In the genomic region with DNA sequence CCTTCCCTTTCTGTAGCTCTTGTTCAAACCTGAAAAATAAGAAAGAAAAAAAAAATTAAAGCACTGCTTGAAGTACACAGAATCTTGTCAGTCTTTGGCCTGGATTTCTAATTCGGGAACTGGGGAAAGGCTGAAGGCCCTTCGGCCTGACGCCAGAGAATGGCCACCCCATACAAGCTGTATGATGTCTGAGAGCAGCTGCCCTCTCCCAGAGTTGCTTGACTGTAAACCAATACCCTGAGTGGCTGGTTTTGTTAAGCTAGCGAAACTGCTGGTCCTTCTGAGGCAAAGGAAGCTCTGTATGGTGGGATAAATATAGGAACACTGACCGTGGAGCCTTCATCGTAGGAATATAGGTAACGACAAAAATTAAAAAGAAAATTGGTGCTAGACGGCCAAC, we compare ENCODE assay signal across 20 mouse cellular contexts. TPM values are rescaled to one million over a fixed set of nuclear protein-coding genes. Genes with fewer than 3 reads are reported as not detected.
DNase-seq lines count a peak whose midpoint lies in the region; ATAC-seq lines count a peak whose summit lies in the region.
"Had no signal": no experiment of that assay in that cellular context is flagged by ENCODE, and none has a peak within 500 bp of the region (broad histone marks: within the 10 kb centered on the region; RNA-seq: fewer than 3 reads in every experiment).

No protein-coding gene starts in this region.

- H3K9me3 ChIP-seq in heart, embryonic 10.5 days = no peaks in the 10 kb centered on the region
- H3K9me3 ChIP-seq in limb, embryonic 15.5 days = no peaks in the 10 kb centered on the region
- H3K9me3 ChIP-seq in forebrain, embryonic 14.5 days (replicated peaks; ENCODE audit: control insufficient read depth, low read length) = no peaks in the 10 kb centered on the region
- H3K9me3 ChIP-seq: embryonic facial prominence, embryonic 13.5 days; forebrain, embryonic 10.5 days; forebrain, embryonic 15.5 days; hindbrain, embryonic 12.5 days had no signal

- peak; percentile 56 for DNase-seq in heart, adult 11 months
- DNase-seq in heart, embryonic 10.5 days (ENCODE audit: low spot score) = no peak
- DNase-seq in gastrocnemius, adult 8-10 months (ENCODE audit: low spot score in 2 of 2) = peak; percentile 59 to 79
- no peak for DNase-seq in spleen, postnatal 14 days (ENCODE audit: low spot score in 2 of 2)
- DNase-seq in forebrain, embryonic 14.5 days (ENCODE audit: low spot score) = no peak
- DNase-seq: adrenal gland, postnatal 10 days; cerebellum, adult 11-12 months; cerebellum, adult 9-10 months; cerebellum, postnatal 25 days; heart, postnatal 10 days; heart, postnatal 4 days had no signal

- H3K4me1 ChIP-seq in heart, embryonic 10.5 days = peaks cover 18% of the 10 kb centered on the region
- H3K4me1 ChIP-seq in limb, embryonic 15.5 days = no peaks in the 10 kb centered on the region
- H3K4me1 ChIP-seq in forebrain, embryonic 14.5 days (ENCODE audit: control insufficient read depth, insufficient read depth, low read length) = no peaks in the 10 kb centered on the region
- H3K4me1 ChIP-seq: embryonic facial prominence, embryonic 13.5 days; forebrain, embryonic 10.5 days; forebrain, embryonic 15.5 days; hindbrain, embryonic 12.5 days had no signal

- no peak overlapping the region for H3K4me2 ChIP-seq in limb, embryonic 15.5 days
- no peak overlapping the region for H3K4me2 ChIP-seq in forebrain, embryonic 14.5 days (ENCODE audit: low read length)
- H3K4me2 ChIP-seq: embryonic facial prominence, embryonic 13.5 days; forebrain, embryonic 15.5 days; hindbrain, embryonic 12.5 days had no signal

- H3K9ac ChIP-seq in limb, embryonic 15.5 days = no peak overlapping the region
- no peak overlapping the region for H3K9ac ChIP-seq in forebrain, embryonic 14.5 days (ENCODE audit: low read length)
- H3K9ac ChIP-seq: embryonic facial prominence, embryonic 13.5 days; forebrain, embryonic 15.5 days; hindbrain, embryonic 12.5 days had no signal

- no peaks in the 10 kb centered on the region for H3K36me3 ChIP-seq in heart, embryonic 10.5 days
- no peaks in the 10 kb centered on the region for H3K36me3 ChIP-seq in limb, embryonic 15.5 days
- no peaks in the 10 kb centered on the region for H3K36me3 ChIP-seq in forebrain, embryonic 14.5 days (ENCODE audit: control insufficient read depth, insufficient read depth, low read length)
- H3K36me3 ChIP-seq: embryonic facial prominence, embryonic 13.5 days; forebrain, embryonic 10.5 days; forebrain, embryonic 15.5 days; hindbrain, embryonic 12.5 days had no signal

- 0 out of 2 replicates have a peak, but pooled peaks have one; percentile 58 for ATAC-seq in limb, embryonic 15.5 days (ENCODE audit: insufficient number of reproducible peaks, low FRiP score, low TSS enrichment, low read depth)
- no peak for ATAC-seq in cerebellum, adult (ENCODE audit: insufficient number of reproducible peaks, low FRiP score, low TSS enrichment)
- no peak for ATAC-seq in forebrain, embryonic 14.5 days
- ATAC-seq: forebrain, embryonic 15.5 days; hindbrain, embryonic 16.5 days; inflammation-experienced regulatory T-cells, adult 6 months had no signal

- H3K27me3 ChIP-seq in heart, embryonic 10.5 days (ENCODE audit: insufficient read depth, poor library complexity, severe bottlenecking) = no peaks in the 10 kb centered on the region
- H3K27me3 ChIP-seq in limb, embryonic 15.5 days = no peaks in the 10 kb centered on the region
- no peaks in the 10 kb centered on the region for H3K27me3 ChIP-seq in forebrain, embryonic 14.5 days (replicated peaks; ENCODE audit: control insufficient read depth, insufficient read depth, low read length)
- H3K27me3 ChIP-seq: embryonic facial prominence, embryonic 13.5 days; forebrain, embryonic 15.5 days; hindbrain, embryonic 12.5 days had no signal

- no peak overlapping the region for H3K27ac ChIP-seq in heart, embryonic 10.5 days
- H3K27ac ChIP-seq in limb, embryonic 15.5 days = no peak overlapping the region
- H3K27ac ChIP-seq in forebrain, embryonic 14.5 days (ENCODE audit: low read depth, low read length) = no peak overlapping the region
- H3K27ac ChIP-seq: embryonic facial prominence, embryonic 13.5 days; forebrain, embryonic 10.5 days; forebrain, embryonic 15.5 days; hindbrain, embryonic 12.5 days had no signal

- H3K4me3 ChIP-seq in heart, embryonic 10.5 days = no peak overlapping the region
- no peak overlapping the region for H3K4me3 ChIP-seq in limb, embryonic 15.5 days
- H3K4me3 ChIP-seq in forebrain, embryonic 14.5 days (ENCODE audit: low read depth, low read length) = no peak overlapping the region
- H3K4me3 ChIP-seq: embryonic facial prominence, embryonic 13.5 days; erythroblast, embryonic 14.5 days; forebrain, embryonic 10.5 days; forebrain, embryonic 15.5 days; hindbrain, embryonic 12.5 days had no signal

- 86% methylated on average over 8 of the region's 8 CpGs for WGBS in heart, embryonic 10.5 days
- 79% methylated on average over 8 of the region's 8 CpGs for WGBS in limb, embryonic 15.5 days
- WGBS in forebrain, embryonic 14.5 days = 92% methylated on average over 8 of the region's 8 CpGs

RNA-seq across cellular contexts. Expression of a gene that starts 43.2 kb away (rescaled TPM):
- 0.75 and 1.7 TPM in 2 replicates for polyA plus RNA-seq in heart, embryonic 10.5 days (2016; fragmentation: Nextera tagmentation; extraction: Ambion mirVana)
- 1,000 to 10,000 TPM; 6,560 to 8,442 (median 7,482) TPM for total RNA-seq in gastrocnemius, adult 8-10 months (2022)
- polyA plus RNA-seq in limb, embryonic 15.5 days (2015; fragmentation: Nextera tagmentation; extraction: Ambion mirVana) = 99.9 and 271 TPM in 2 replicates
- 3.6 and 5.6 TPM in 2 replicates for polyA plus RNA-seq in forebrain, embryonic 14.5 days (2014; fragmentation: Nextera tagmentation; extraction: Ambion mirVana)
- polyA plus RNA-seq: erythroblast, embryonic 14.5 days had no signal

Comparison
In these comparisons a context has a peak if more than half of its experiments do, and no peak if none do; other contexts are left out.
1. DNase-seq: peak in heart, adult 11 months (single experiment) and gastrocnemius, adult 8-10 months (2 of 2); none in heart, embryonic 10.5 days (single experiment), spleen, postnatal 14 days (0 of 2) and forebrain, embryonic 14.5 days (single experiment).
2. RNA of a gene that starts 43.2 kb away (polyA plus RNA-seq): 99.9 to 271 TPM in limb, embryonic 15.5 days; 3.6 to 5.6 TPM in forebrain, embryonic 14.5 days and 0.75 to 1.7 TPM in heart, embryonic 10.5 days; every median in the first group is over 10 times any median in the second.